Mouse (Mus musculus) heart, postnatal 0 days (tissue): Measurements from ENCODE around the gene Prl2c2. TPM values are rescaled to one million over a fixed set of nuclear protein-coding genes. Genes with fewer than 3 reads are reported as not detected.
"Not testable (repeated sequence)": the region's sequence is repeated elsewhere in the genome, so short reads cannot be mapped to it uniquely, and the experiment has no call there.

Experiments used
- ATAC-seq: fragments of 200-750 bp; cut with Nextera tagmentation; 2 replicates; pipeline ENCODE4 v1.8.0; 2017; ENCODE audit warnings: low read depth, moderate number of reproducible peaks, moderate library complexity; ENCODE audit not compliant: insufficient read depth
- DNase-seq: peaks from one replicate; pipeline ENCODE4 v3.0.0-alpha.2; 2016; ENCODE audit warnings: low spot score
- H3K27ac ChIP-seq: fragments of 300-500 bp; sonication (generic); 2 replicates; pipeline ENCODE4 v1.5.1; 2014; ENCODE audit warnings: low read depth, mild to moderate bottlenecking
- H3K27me3 ChIP-seq: fragments of 300-500 bp; sonication (generic); 2 replicates; pipeline ENCODE4 v1.6.1; 2014; ENCODE audit warnings: low read length, mixed read lengths; ENCODE audit not compliant: control insufficient read depth, insufficient read depth
- H3K36me3 ChIP-seq: fragments of 300-500 bp; sonication (generic); replicated peaks from 2 replicates; pipeline ENCODE4 v1.6.1; 2014; ENCODE audit warnings: low read length, mixed read lengths; ENCODE audit not compliant: control insufficient read depth, insufficient read depth
- H3K4me1 ChIP-seq: fragments of 300-500 bp; sonication (generic); 2 replicates; pipeline ENCODE4 v1.6.1; 2014; ENCODE audit warnings: antibody characterized with exemption; ENCODE audit not compliant: control insufficient read depth, insufficient read depth
- H3K4me2 ChIP-seq: fragments of 300-500 bp; sonication (generic); 2 replicates; pipeline ENCODE4 v1.6.1; 2014; ENCODE audit warnings: low read depth, mild to moderate bottlenecking, low read length, moderate library complexity
- H3K4me3 ChIP-seq: fragments of 300-500 bp; sonication (generic); 2 replicates; pipeline ENCODE4 v1.5.1; 2014; ENCODE audit warnings: low read depth, low read length
- H3K9ac ChIP-seq: fragments of 300-500 bp; sonication (generic); replicated peaks from 2 replicates; pipeline ENCODE4 v1.6.1; 2014; ENCODE audit warnings: low read depth, low read length, mixed read lengths
- H3K9me3 ChIP-seq: fragments of 300-500 bp; sonication (generic); replicated peaks from 2 replicates; pipeline ENCODE4 v1.6.1; 2016; ENCODE audit warnings: low read length; ENCODE audit not compliant: control insufficient read depth
- WGBS: fragments of 180-500 bp; shearing (Covaris S2); extraction: QIAGEN DNeasy Blood & Tissue Kit; methylation state at CpG from one replicate; pipeline ENCODE4 v1.1.7; 2014; 5-methylcytosine and 5-hydroxymethylcytosine counted together
- polyA plus RNA-seq: library from polyadenylated mRNA; unstranded; fragments of >200 nt; fragmentation: Nextera tagmentation; extraction: Ambion mirVana; gene quantifications from 2 replicates; pipeline ENCODE4 v1.2.1, GENCODE M21; 2015
- total RNA-seq: library from RNA; depleted of rRNA; stranded (reverse); fragments of >200 nt; gene quantifications from 2 replicates; pipeline ENCODE4 v1.2.3, GENCODE M21; 2014; ENCODE audit warnings: low replicate concordance; rRNA removed

Gene Prl2c2
- total RNA-seq (not detected in 2 replicates), polyA plus RNA-seq (0.29 TPM in 1 of 2 replicates, not detected in the other)

DNA sequence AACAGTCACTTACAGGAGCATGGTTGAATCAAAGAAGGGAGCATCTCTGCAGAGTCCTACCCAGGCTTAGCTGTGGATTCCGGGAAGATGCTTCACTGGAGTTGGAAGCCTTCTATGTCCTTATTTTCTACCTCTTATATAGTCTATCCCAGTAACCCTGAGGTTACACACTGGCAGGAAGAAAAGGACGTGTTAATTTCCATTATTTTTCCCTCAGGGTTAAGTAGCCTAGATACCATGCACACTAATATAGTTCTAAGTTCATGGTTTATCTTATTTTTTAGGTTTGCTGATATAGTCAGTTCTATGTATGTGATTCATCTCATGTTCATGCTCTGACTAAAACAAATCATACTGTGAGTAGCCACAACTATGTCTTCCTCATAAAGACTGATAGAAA, at the start of gene Prl2c2:
TSS of gene Prl2c2 (minus strand) at position 101 of the 400 bp plus-strand sequence.
- not testable (repeated sequence) for H3K27ac ChIP-seq, H3K36me3 ChIP-seq, H3K4me3 ChIP-seq, DNase-seq, H3K9me3 ChIP-seq, H3K4me2 ChIP-seq, H3K27me3 ChIP-seq, ATAC-seq, H3K9ac ChIP-seq, H3K4me1 ChIP-seq
- 41% methylated on average over 2 of the region's 2 CpGs for WGBS

DNA sequence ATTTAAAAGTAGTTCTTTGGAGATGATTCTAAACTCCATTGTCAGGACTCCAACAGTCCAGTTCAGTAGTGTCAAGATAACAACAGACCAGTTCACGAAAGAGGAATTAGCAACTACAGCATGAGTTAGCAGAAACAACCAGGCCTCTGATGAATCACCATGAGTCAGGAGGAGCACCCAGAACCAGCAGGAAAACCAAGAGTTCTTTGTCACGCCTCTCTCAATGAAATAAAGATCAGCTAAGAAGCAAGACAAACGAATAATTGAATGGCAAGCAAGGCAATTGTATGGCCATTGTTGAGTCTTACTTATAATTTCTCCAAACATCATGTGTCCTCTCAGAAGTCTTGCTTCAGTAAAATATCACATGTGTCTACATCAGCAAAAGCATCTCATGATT, 20.7 kb upstream of the Prl2c2 start:
- H3K4me3 ChIP-seq, H3K4me1 ChIP-seq, H3K9me3 ChIP-seq, H3K27ac ChIP-seq, DNase-seq, ATAC-seq, H3K27me3 ChIP-seq, H3K9ac ChIP-seq, H3K36me3 ChIP-seq, H3K4me2 ChIP-seq: not testable (repeated sequence)
- 47% methylated on average over 3 of the region's 3 CpGs for WGBS

DNA sequence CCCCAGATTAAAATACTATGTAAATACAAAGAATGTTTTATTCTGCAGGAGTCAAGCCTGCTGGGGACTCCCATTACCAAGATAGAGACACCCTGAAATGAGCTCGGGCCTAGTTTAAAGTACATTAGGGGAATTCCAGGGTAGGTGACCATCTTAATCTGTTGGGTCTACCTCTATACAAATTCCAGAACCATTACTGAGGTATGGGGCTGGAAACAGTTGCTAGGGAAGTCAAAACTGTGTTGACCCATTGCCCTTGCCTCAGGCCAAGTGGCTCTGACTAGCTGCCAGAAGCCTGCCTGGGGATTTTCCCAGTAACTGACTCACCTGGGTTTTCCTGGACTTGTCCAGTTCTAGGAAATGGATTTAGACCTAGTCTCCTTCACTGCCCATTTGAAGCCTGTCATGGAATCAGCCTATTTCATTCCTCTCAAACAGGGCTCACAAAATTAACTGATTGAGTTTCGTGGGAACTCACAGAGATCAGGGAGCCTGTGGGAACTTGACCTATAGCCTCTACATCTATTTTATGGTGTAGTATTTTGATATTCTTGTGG, 8.9 kb upstream of the Prl2c2 start:
- not testable (repeated sequence) for H3K9ac ChIP-seq, H3K36me3 ChIP-seq, H3K4me1 ChIP-seq, ATAC-seq, H3K27me3 ChIP-seq, H3K27ac ChIP-seq, H3K4me3 ChIP-seq, DNase-seq, H3K9me3 ChIP-seq, H3K4me2 ChIP-seq
- WGBS: 63% methylated on average over 2 of the region's 2 CpGs

Other genes starting within 250 kb of the Prl2c2 start
- not detected in 2 replicates for gene Prl2c3, start 205.3 kb downstream of the Prl2c2 start, total RNA-seq
- 0.33 TPM in 1 of 2 replicates, not detected in the other for gene Prl2c3, start 205.3 kb downstream of the Prl2c2 start, polyA plus RNA-seq
- not detected in 2 replicates for gene Prl2c5, start 177.3 kb upstream of the Prl2c2 start, total RNA-seq
- not detected in 2 replicates for gene Prl2c5, start 177.3 kb upstream of the Prl2c2 start, polyA plus RNA-seq